26 mouse cellular contexts compared by ENCODE assay signal in the genomic region with DNA sequence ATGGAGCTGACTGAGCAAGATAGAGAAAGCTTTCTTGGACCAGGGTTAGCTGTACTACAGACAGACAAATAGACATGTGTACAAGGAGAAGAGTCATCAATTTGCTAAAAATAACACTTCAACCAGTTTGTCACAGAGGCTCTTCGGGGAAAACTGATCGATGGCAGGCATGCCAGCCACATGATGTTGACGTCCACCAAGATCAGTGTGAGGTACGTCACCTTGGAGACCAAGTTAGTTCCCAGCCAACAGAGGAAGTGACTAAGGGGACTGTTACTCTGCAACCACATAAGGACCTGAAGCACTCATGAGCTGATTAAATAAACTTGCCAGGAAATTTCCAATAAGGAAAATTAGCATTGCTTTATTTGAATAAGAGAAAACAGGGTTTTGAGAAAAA.
A peak's percentile ranks its signal among the peaks of the same experiment; 100 is the strongest.
DNase-seq lines count a peak whose midpoint lies in the region; ATAC-seq lines count a peak whose summit lies in the region.
"Had no signal": no experiment of that assay in that cellular context is flagged by ENCODE, and none has a peak within 500 bp of the region (broad histone marks: within the 10 kb centered on the region; RNA-seq: fewer than 3 reads in every experiment).

No protein-coding gene starts in this region.

- no peak overlapping the region for H3K27ac ChIP-seq in liver, embryonic 11.5 days (ENCODE audit: low read depth, low read length)
- H3K27ac ChIP-seq in midbrain, embryonic 16.5 days (ENCODE audit: low read length): no peak overlapping the region
- H3K27ac ChIP-seq: embryonic facial prominence, embryonic 10.5 days; embryonic facial prominence, embryonic 13.5 days; gastrocnemius, adult 2 months; hindbrain, embryonic 10.5 days; hindbrain, embryonic 13.5 days; intestine, embryonic 15.5 days had no signal

- H3K4me3 ChIP-seq in liver, embryonic 11.5 days (ENCODE audit: low read depth, low read length): no peak overlapping the region
- H3K4me3 ChIP-seq in midbrain, embryonic 16.5 days (ENCODE audit: low read depth, low read length): no peak overlapping the region
- H3K4me3 ChIP-seq: embryonic facial prominence, embryonic 10.5 days; embryonic facial prominence, embryonic 13.5 days; gastrocnemius, adult 2 months; hindbrain, embryonic 10.5 days; hindbrain, embryonic 13.5 days; intestine, embryonic 15.5 days had no signal

- DNase-seq in 3134 (ENCODE audit: extremely low read depth, insufficient read length, low spot score): peak; percentile 60
- DNase-seq in 3T3-L1 (ENCODE audit: low read depth, low spot score): peak; percentile 65
- DNase-seq in Muller cell, postnatal 12 days (ENCODE audit: inconsistent ontology term): peak; percentile 67
- peak; percentile 50 for DNase-seq in fibroblast of lung, adult 2 months (ENCODE audit: low read depth)
- DNase-seq in embryo, embryonic 9.5 days (ENCODE audit: extremely low spot score): no peak
- DNase-seq in liver, embryonic 11.5 days (ENCODE audit: low spot score): no peak
- no peak for DNase-seq in spleen, postnatal 14 days (ENCODE audit: low spot score in 2 of 2)
- DNase-seq: adrenal gland, adult 2 months; adrenal gland, postnatal 14 days; cerebellum, adult 18-20 months; cerebellum, adult 9-10 months; cerebellum, postnatal 25 days; forebrain, postnatal 0 days; gastrocnemius, adult 2 months; gastrocnemius, postnatal 14 days; heart, adult 11 months had no signal

- H3K9ac ChIP-seq in liver, embryonic 11.5 days (ENCODE audit: low read depth, low read length): no peak overlapping the region
- H3K9ac ChIP-seq in midbrain, embryonic 16.5 days (ENCODE audit: low read depth, low read length): no peak overlapping the region
- H3K9ac ChIP-seq: embryonic facial prominence, embryonic 13.5 days; forebrain, postnatal 0 days; hindbrain, embryonic 13.5 days; intestine, embryonic 15.5 days had no signal

- 51% methylated on average over 4 of the region's 4 CpGs for WGBS in liver, embryonic 11.5 days
- 85% methylated on average over 4 of the region's 4 CpGs for WGBS in midbrain, embryonic 16.5 days

- no peaks in the 10 kb centered on the region for H3K9me3 ChIP-seq in liver, embryonic 11.5 days (ENCODE audit: control insufficient read depth, low read length)
- H3K9me3 ChIP-seq in midbrain, embryonic 16.5 days (replicated peaks; ENCODE audit: control insufficient read depth, low read length, poor library complexity, severe bottlenecking): no peaks in the 10 kb centered on the region
- H3K9me3 ChIP-seq: embryonic facial prominence, embryonic 10.5 days; embryonic facial prominence, embryonic 13.5 days; hindbrain, embryonic 10.5 days; hindbrain, embryonic 13.5 days; intestine, embryonic 15.5 days had no signal

- H3K4me1 ChIP-seq in liver, embryonic 11.5 days (replicated peaks; ENCODE audit: control insufficient read depth, insufficient read depth, low read length): no peaks in the 10 kb centered on the region
- no peaks in the 10 kb centered on the region for H3K4me1 ChIP-seq in midbrain, embryonic 16.5 days (ENCODE audit: control insufficient read depth, insufficient read depth, low read length)
- H3K4me1 ChIP-seq: embryonic facial prominence, embryonic 10.5 days; embryonic facial prominence, embryonic 13.5 days; hindbrain, embryonic 10.5 days; hindbrain, embryonic 13.5 days; intestine, embryonic 15.5 days had no signal

- H3K36me3 ChIP-seq in liver, embryonic 11.5 days (ENCODE audit: control insufficient read depth, insufficient read depth, low read length): no peaks in the 10 kb centered on the region
- H3K36me3 ChIP-seq in midbrain, embryonic 16.5 days (ENCODE audit: control insufficient read depth, insufficient read depth, low read length): no peaks in the 10 kb centered on the region
- H3K36me3 ChIP-seq: embryonic facial prominence, embryonic 10.5 days; embryonic facial prominence, embryonic 13.5 days; G1E; hindbrain, embryonic 10.5 days; hindbrain, embryonic 13.5 days; intestine, embryonic 15.5 days had no signal

- no peak overlapping the region for H3K4me2 ChIP-seq in liver, embryonic 11.5 days
- no peak overlapping the region for H3K4me2 ChIP-seq in midbrain, embryonic 16.5 days (ENCODE audit: low read length)
- H3K4me2 ChIP-seq: embryonic facial prominence, embryonic 13.5 days; heart, embryonic 11.5 days; hindbrain, embryonic 13.5 days; intestine, embryonic 15.5 days had no signal

- no peak for ATAC-seq in liver, embryonic 11.5 days (replicated peaks; ENCODE audit: low FRiP score)
- ATAC-seq in midbrain, embryonic 16.5 days: no peak
- ATAC-seq: forebrain, embryonic 14.5 days; forebrain, postnatal 0 days; hindbrain, embryonic 16.5 days; intestine, embryonic 15.5 days had no signal

- H3K27me3 ChIP-seq in liver, embryonic 11.5 days (replicated peaks; ENCODE audit: control insufficient read depth, insufficient read depth, low read length): no peaks in the 10 kb centered on the region
- no peaks in the 10 kb centered on the region for H3K27me3 ChIP-seq in midbrain, embryonic 16.5 days (ENCODE audit: control insufficient read depth, insufficient read depth, low read depth, low read length)
- H3K27me3 ChIP-seq: embryonic facial prominence, embryonic 13.5 days; hindbrain, embryonic 13.5 days; intestine, embryonic 15.5 days had no signal

Comparison
In these comparisons a context has a peak if more than half of its experiments do, and no peak if none do; other contexts are left out.
1. DNase-seq: peak in 3134 (single experiment), 3T3-L1 (single experiment), Muller cell, postnatal 12 days (single experiment) and fibroblast of lung, adult 2 months (single experiment); none in embryo, embryonic 9.5 days (single experiment), liver, embryonic 11.5 days (single experiment) and spleen, postnatal 14 days (0 of 2).